Mouse (Mus musculus): ENCODE measurements around the gene Lin52. TPM values are rescaled to one million over a fixed set of nuclear protein-coding genes. Genes with fewer than 3 reads are reported as not detected.

Lin52 gene
- polyA plus RNA-seq, 1 experiment, result 3.6 TPM

DNA sequence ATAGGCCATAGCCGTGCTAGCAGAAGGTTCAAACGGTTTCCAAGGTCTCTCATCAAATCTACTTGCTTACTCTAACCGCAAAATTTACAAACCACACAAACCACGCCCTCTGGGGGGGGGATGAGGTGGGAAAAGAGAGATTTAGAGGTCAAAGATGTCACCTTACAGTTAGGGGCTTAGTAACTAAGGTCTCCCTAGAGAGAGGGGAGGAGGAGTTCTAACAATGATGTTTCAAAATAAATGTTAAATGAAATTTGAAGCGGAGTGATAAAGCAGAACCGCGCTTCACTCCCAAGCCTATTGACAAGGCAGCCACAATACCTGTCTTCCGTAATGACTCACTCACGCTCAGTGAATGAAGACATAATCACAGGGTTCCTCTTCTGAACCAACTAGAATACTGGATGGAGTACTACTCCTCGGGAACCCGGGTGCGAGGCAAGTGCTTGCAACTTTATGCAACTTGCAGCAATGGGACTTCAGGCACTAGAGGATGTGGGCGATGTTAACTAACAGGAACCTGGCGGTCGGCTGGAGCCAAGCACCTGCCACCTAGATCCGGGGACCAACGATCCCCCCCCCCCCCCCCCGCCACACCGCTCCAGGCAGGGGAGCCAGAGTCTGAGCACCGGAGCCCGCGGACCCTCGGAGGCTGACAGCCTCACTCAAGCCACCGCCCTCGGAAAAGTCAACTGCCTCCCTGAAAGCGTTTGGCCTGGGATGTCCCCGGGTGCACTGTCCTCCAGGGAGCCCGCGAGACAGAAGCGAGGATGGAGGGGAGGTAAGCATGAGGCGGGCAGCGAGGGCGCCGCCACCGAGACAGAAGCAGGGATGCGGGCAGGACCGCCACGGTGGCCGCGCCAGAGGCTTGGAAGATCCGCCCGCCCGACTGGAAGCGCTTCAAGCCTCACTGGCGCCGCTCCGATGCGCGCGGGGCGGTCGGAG, 43.1 kb upstream of the Lin52 start:
- no peaks in the 10 kb centered on the region for H3K27me3 ChIP-seq (ENCODE audit: control insufficient read depth, insufficient read depth, insufficient read length)
- TF ChIP-seq TCF12 (IDR thresholded peaks at IDR 0.05; ENCODE audit: insufficient read depth, poor library complexity, severe bottlenecking) (no peak), SRF (IDR thresholded peaks at IDR 0.05; ENCODE audit: control insufficient read depth, insufficient read length, low read depth) (no peak), CEBPB (IDR thresholded peaks at IDR 0.05; ENCODE audit: insufficient read depth, poor library complexity, severe bottlenecking) (peak; percentile 64; the same call in 1 of the 2 replicates), MAX (IDR thresholded peaks at IDR 0.05; ENCODE audit: low read depth) (no peak), MYOG (IDR thresholded peaks at IDR 0.05; ENCODE audit: control insufficient read depth in 1 of 3, insufficient read depth in 1 of 3, insufficient read length in 2 of 3, low read depth in 2 of 3) (peak in 1 of 3 experiments; percentile 1), E2F4 (IDR thresholded peaks at IDR 0.05; ENCODE audit: insufficient read depth) (no peak), MYOD1 (IDR thresholded peaks at IDR 0.05; ENCODE audit: control insufficient read depth in 1 of 3, insufficient read length in 2 of 3, low read depth in 2 of 3) (no peak), REST (IDR thresholded peaks at IDR 0.05; ENCODE audit: insufficient read depth, insufficient read length) (no peak), TCF3 (IDR thresholded peaks at IDR 0.05; ENCODE audit: insufficient read length, low read depth) (no peak), POLR2A (IDR thresholded peaks at IDR 0.05; ENCODE audit: insufficient read length, low read depth) (no peak), POLR2AphosphoS2 (IDR thresholded peaks at IDR 0.05; ENCODE audit: insufficient read length, low read depth) (no peak)
- no peaks in the 10 kb centered on the region for H3K36me3 ChIP-seq (ENCODE audit: control insufficient read depth, insufficient read depth)
- H3ac ChIP-seq (ENCODE audit: control insufficient read depth, insufficient read length), result peak overlapping the region; percentile 65
- peak overlapping the region; percentile 99 for H3K4me2 ChIP-seq (ENCODE audit: low read depth)
- H3K79me2 ChIP-seq (ENCODE audit: control insufficient read depth, insufficient read depth), result no peaks in the 10 kb centered on the region
- H3K4me3 ChIP-seq, result peak overlapping the region; percentile 58

DNA sequence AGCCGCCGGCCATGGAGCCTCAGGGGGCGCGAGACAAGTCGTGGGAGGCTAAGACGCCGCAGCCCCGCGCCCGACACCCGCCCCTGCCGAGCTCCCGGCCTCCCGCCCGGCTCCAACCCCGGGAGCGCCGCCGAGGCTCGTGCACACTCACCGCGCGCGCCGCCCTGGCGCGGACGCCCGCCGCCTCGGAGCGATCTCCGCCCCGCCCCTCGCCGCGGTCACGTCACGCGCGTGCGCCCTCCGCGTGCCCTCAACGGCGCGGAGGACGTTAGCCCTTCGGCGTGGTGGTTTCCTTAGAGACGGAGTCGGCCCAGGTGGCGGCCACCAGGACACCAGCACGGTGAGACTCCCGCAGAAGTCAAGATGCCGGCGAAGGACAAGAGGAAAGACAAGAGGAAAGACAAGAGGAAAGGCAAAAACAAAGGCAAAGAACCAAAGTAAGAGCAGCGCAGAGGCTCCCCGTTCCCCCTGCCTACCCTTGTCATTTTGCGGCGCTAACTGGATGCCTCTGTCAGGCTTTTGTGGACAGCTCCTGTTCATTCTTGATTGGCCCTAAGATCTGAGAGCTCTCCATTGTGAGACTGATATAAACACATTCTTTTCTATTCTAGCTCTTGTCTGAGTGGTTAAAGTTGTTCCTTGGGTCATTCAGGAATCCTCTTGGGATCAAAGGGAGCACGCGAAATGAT, 42.3 kb upstream of the Lin52 start, which contains the start of the genes Entpd5 and Bbof1:
TSS of gene Entpd5 (minus strand) at position 211 of the 689 bp plus-strand sequence.
TSS of gene Bbof1 (plus strand) at position 253 of the 689 bp plus-strand sequence.
- peak; percentile 78 for TF ChIP-seq POLR2AphosphoS2 (IDR thresholded peaks at IDR 0.05; ENCODE audit: insufficient read length, low read depth)
- TF ChIP-seq MYOD1 (IDR thresholded peaks at IDR 0.05; ENCODE audit: control insufficient read depth in 1 of 3, insufficient read length in 2 of 3, low read depth in 2 of 3), result peak in 1 of 3 experiments; percentile 11
- TF ChIP-seq CEBPB (IDR thresholded peaks at IDR 0.05; ENCODE audit: insufficient read depth, poor library complexity, severe bottlenecking), result no peak
- no peak for TF ChIP-seq USF1 (IDR thresholded peaks at IDR 0.05; ENCODE audit: low read depth)
- no peak for TF ChIP-seq TCF12 (IDR thresholded peaks at IDR 0.05; ENCODE audit: insufficient read depth, poor library complexity, severe bottlenecking)
- peak; percentile 93 for TF ChIP-seq POLR2A (IDR thresholded peaks at IDR 0.05; ENCODE audit: insufficient read length, low read depth)
- peak within 1 kb of the TSS; percentile 58 for H3K4me3 ChIP-seq
- H3K36me3 ChIP-seq (ENCODE audit: control insufficient read depth, insufficient read depth), result no peaks in the 10 kb centered on the region
- peak within 1 kb of the TSS; percentile 65 for H3ac ChIP-seq (ENCODE audit: control insufficient read depth, insufficient read length)
- no peaks in the 10 kb centered on the region for H3K79me2 ChIP-seq (ENCODE audit: control insufficient read depth, insufficient read depth)
- no peaks in the 10 kb centered on the region for H3K27me3 ChIP-seq (ENCODE audit: control insufficient read depth, insufficient read depth, insufficient read length)
- peak within 1 kb of the TSS; percentile 99 for H3K4me2 ChIP-seq (ENCODE audit: low read depth)

DNA sequence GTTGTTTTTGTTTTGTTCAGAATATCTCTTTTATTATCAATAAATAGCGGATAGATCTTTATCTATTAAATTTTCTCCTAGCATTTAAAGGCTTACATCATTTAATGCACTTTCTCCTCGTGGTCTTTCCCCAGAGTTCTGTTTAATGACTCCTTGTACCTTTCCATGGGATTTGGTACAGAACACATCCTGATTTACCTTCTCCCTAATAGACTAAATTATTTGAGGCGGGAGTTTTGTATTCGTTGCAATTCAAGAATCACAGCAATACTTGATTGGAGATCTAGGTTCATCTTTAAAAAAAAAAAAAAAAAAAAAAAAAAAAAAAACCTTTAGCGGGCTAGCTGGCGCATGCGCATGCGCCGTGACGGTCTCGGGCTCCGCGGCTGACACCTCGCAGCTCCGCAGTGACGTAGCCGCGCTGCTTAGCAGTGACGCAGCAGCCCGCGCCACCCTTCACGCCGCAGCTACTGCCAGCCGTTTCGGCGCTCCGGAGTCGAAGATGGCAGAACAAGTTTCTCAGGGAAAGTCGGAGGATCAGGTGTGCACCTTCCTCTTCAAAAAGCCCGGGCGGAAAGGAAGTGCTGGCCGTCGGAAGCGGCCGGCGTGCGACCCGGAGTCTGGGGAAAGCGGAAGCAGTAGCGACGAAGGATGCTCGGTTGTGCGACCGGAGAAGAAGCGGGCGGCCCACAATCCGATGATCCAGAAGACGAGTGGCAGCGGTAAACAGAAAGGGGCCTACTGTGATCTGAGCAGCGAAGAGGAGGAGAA, 34.2 kb upstream of the Lin52 start, which contains the start of gene Rnf113a2:
TSS of gene Rnf113a2 (plus strand) at position 363 of the 771 bp plus-strand sequence.
- H3K36me3 ChIP-seq (ENCODE audit: control insufficient read depth, insufficient read depth), result no peaks in the 10 kb centered on the region
- no peaks in the 10 kb centered on the region for H3K27me3 ChIP-seq (ENCODE audit: control insufficient read depth, insufficient read depth, insufficient read length)
- no peak within 1 kb of the TSS for H3ac ChIP-seq (ENCODE audit: control insufficient read depth, insufficient read length)
- TF ChIP-seq MAX (IDR thresholded peaks at IDR 0.05; ENCODE audit: low read depth) (no peak), MYOD1 (IDR thresholded peaks at IDR 0.05; ENCODE audit: control insufficient read depth in 1 of 3, insufficient read length in 2 of 3, low read depth in 2 of 3) (no peak), POLR2AphosphoS2 (IDR thresholded peaks at IDR 0.05; ENCODE audit: insufficient read length, low read depth) (peak; percentile 39), E2F4 (IDR thresholded peaks at IDR 0.05; ENCODE audit: insufficient read depth) (no peak), USF1 (IDR thresholded peaks at IDR 0.05; ENCODE audit: low read depth) (no peak), POLR2A (IDR thresholded peaks at IDR 0.05; ENCODE audit: insufficient read length, low read depth) (peak; percentile 76)
- no peaks in the 10 kb centered on the region for H3K79me2 ChIP-seq (ENCODE audit: control insufficient read depth, insufficient read depth)
- H3K4me3 ChIP-seq, result peak within 1 kb of the TSS; percentile 21
- H3K4me2 ChIP-seq (ENCODE audit: low read depth), result peak within 1 kb of the TSS; percentile 62

DNA sequence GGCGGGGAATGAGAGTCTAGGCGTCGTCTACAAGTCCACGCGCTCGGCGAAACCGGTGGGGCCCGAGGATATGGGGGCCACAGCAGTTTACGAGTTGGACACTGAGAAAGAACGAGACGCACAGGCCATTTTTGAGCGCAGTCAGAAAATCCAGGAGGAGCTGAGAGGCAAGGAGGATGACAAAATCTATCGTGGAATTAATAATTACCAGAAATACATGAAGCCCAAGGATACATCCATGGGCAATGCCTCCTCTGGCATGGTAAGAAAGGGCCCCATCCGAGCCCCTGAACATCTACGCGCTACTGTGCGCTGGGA, 33.7 kb upstream of the Lin52 start:
- Histone ChIP-seq H3ac (ENCODE audit: control insufficient read depth, insufficient read length) (no peak overlapping the region), H3K79me2 (ENCODE audit: control insufficient read depth, insufficient read depth) (no peaks in the 10 kb centered on the region), H3K4me3 (peak overlapping the region; percentile 21), H3K36me3 (ENCODE audit: control insufficient read depth, insufficient read depth) (no peaks in the 10 kb centered on the region), H3K4me2 (ENCODE audit: low read depth) (peak overlapping the region; percentile 62), H3K27me3 (ENCODE audit: control insufficient read depth, insufficient read depth, insufficient read length) (no peaks in the 10 kb centered on the region)
- TF ChIP-seq SRF (IDR thresholded peaks at IDR 0.05; ENCODE audit: control insufficient read depth, insufficient read length, low read depth) (no peak), REST (IDR thresholded peaks at IDR 0.05; ENCODE audit: insufficient read depth, insufficient read length) (no peak), TCF3 (IDR thresholded peaks at IDR 0.05; ENCODE audit: insufficient read length, low read depth) (no peak), E2F4 (IDR thresholded peaks at IDR 0.05; ENCODE audit: insufficient read depth) (no peak), POLR2AphosphoS2 (IDR thresholded peaks at IDR 0.05; ENCODE audit: insufficient read length, low read depth) (no peak), TCF12 (IDR thresholded peaks at IDR 0.05; ENCODE audit: insufficient read depth, poor library complexity, severe bottlenecking) (no peak), MYOD1 (IDR thresholded peaks at IDR 0.05; ENCODE audit: control insufficient read depth in 1 of 3, insufficient read length in 2 of 3, low read depth in 2 of 3) (no peak), POLR2A (IDR thresholded peaks at IDR 0.05; ENCODE audit: insufficient read length, low read depth) (no peak), CEBPB (IDR thresholded peaks at IDR 0.05; ENCODE audit: insufficient read depth, poor library complexity, severe bottlenecking) (no peak)

Data from myocyte (in vitro differentiated cells).